Mouse (Mus musculus): Measurements from ENCODE around the gene Pskh1. TPM values are rescaled to one million over a fixed set of nuclear protein-coding genes. Genes with fewer than 3 reads are reported as not detected.

Pskh1 gene
- polyA plus RNA-seq (2016; fragmentation: Nextera tagmentation; extraction: Ambion mirVana), result 18.0 and 18.3 TPM in 2 replicates

DNA sequence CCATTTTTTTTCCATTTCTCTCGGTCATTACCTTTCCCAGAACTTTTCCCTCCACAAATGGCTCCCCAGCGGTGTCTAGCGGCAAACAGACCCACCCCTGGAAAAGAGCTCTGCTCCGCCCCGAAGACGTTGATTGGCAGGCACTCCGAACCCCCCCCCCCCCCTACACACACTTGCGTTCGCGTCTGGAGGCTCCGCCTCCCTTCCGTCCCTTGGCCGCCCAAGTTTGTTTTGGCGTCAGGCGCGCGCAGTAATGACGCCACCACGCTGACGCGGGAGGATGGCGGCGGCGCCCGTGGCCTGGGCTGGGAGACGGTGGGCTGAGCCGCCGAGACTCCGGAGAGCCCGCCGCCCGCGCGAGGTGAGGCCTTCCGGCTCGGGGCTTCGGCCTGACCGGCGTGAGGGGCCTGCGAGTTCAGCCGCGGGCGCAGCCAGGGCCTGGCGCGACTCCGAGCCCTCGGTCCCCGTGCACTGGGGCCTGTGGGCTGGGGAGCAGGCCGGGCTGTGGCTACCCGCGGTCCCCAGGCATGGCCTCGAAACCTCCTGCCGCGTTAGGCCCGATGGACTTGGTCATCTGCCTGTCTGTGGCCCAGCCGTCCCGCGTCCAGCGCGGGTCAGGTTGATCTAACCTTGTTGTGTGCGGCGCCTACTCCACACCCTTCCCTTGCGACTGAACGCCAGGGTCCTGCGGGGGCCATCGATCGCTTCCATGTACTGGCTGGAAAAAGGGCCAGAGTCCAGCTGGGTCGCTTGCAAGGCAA lies at the start of gene Pskh1:
TSS of gene Pskh1 (plus strand) at position 262 of the 761 bp plus-strand sequence.
- Histone ChIP-seq H3K9me3 (no peaks in the 10 kb centered on the region), H3K4me1 (peaks cover 10% of the 10 kb centered on the region), H3K9ac (peak within 1 kb of the TSS; percentile 95), H3K27ac (peak within 1 kb of the TSS; percentile 86), H3K4me2 (peak within 1 kb of the TSS; percentile 91), H3K4me3 (replicated peaks) (peak within 1 kb of the TSS; percentile 92), H3K27me3 (no peaks in the 10 kb centered on the region), H3K36me3 (replicated peaks) (no peaks in the 10 kb centered on the region)
- under 1% methylated on average over 68 of the region's 68 CpGs for WGBS
- ATAC-seq (ENCODE audit: low FRiP score), result peak; percentile 95

DNA sequence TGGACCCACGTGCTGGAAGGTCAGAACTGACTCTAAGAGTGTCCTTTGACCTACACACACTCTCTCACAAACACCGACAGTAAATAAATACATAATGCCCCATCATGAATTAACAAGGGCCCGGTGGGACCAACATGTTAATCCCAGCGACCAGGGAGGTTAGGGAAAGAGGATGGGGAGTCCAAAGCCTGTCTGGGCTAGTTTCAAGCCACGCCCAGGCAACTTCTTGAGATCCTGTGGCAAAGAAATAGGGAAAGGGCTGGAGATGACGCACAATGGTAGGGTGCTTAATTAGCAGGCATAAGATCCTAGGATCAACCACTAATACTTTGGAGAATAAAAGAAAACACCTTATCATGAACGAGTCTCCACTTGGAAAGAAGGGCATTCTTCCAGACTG lies 49.6 kb upstream of the Pskh1 start:
- peaks cover 12% of the 10 kb centered on the region for H3K4me1 ChIP-seq
- H3K4me2 ChIP-seq, result peak overlapping the region; percentile 42

DNA sequence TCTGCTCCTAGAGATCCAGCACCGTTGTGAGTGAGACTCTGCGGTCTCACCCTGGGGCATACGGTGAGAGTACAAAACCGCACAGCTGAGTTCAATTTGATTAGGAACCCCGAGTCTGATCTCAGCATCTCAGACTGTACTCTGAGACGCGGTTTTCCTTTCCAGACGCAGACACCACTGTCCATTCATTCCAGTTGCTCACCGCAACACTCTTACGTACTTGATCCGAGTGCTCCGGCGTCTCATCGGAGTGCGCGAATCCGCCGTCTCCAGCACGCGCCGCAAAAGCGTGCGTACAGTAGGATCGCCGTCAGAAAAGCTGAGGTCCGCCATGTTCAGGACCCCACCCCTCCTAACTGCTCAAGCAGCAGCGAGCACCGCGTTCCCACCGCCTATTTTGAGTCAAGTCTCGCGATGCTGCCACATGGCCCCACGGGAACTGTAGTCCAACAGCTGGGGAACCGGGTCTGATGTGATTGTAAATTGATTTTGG lies 48.5 kb upstream of the Pskh1 start:
- peak overlapping the region; percentile 20; the same call in 1 of the 2 replicates for H3K27ac ChIP-seq
- ATAC-seq (ENCODE audit: low FRiP score), result peak; percentile 83
- WGBS, result under 1% methylated on average over 34 of the region's 34 CpGs

More for the DNA sequence above, 49.6 kb upstream of the Pskh1 start:
- H3K36me3 ChIP-seq (replicated peaks), result peaks cover 37% of the 10 kb centered on the region
- 0 out of 2 replicates have a peak overlapping the region, but pooled peaks have one; percentile 13 for H3K4me3 ChIP-seq (replicated peaks)
- 78% methylated on average over 7 of the region's 7 CpGs for WGBS
- no peak overlapping the region for H3K9ac ChIP-seq
- no peak overlapping the region for H3K27ac ChIP-seq
- no peak for ATAC-seq (ENCODE audit: low FRiP score)
- H3K9me3 ChIP-seq, result no peaks in the 10 kb centered on the region
- no peaks in the 10 kb centered on the region for H3K27me3 ChIP-seq

DNA sequence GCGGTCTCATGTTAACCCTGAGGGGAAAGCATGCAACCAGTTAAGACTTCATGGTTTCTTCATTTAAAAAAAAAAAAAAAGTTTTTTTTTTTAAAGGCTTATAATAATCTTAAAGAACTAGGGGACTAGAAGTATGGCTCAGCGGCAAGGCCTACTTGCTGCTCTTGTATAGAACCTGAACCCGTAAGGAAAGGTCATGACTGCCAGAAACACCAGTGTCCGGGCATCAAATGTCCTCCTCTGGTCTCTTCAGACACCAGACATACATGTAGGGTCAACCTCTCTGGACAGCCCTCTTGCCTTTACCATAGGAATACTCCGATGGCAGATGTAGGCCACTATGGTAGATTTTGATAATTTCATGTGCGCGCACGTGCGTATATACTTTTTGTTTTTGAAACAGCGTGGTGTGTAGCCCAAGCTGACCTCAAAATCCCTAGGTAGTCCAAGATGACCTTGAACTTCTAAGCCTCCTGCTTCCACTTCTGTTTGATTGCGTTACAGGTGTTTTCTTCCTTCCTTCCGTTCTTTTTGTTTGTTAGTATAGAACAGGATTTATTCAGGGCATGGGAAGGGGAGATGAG lies 48.0 kb upstream of the Pskh1 start:
- no peaks in the 10 kb centered on the region for H3K9me3 ChIP-seq
- H3K4me2 ChIP-seq, result peak overlapping the region; percentile 69; the same call in 1 of the 2 replicates
- no peak for ATAC-seq (ENCODE audit: low FRiP score)
- 81% methylated on average over 12 of the region's 12 CpGs for WGBS
- no peak overlapping the region for H3K9ac ChIP-seq
- no peaks in the 10 kb centered on the region for H3K27me3 ChIP-seq
- peaks cover 21% of the 10 kb centered on the region for H3K36me3 ChIP-seq (replicated peaks)
- H3K27ac ChIP-seq, result no peak overlapping the region
- peak overlapping the region; percentile 65; the same call in 1 of the 2 replicates for H3K4me3 ChIP-seq (replicated peaks)
- H3K4me1 ChIP-seq, result peaks cover 28% of the 10 kb centered on the region

More for the DNA sequence above, 48.5 kb upstream of the Pskh1 start:
- H3K36me3 ChIP-seq (replicated peaks), result peaks cover 26% of the 10 kb centered on the region
- H3K4me3 ChIP-seq (replicated peaks), result peak overlapping the region; percentile 65
- no peaks in the 10 kb centered on the region for H3K27me3 ChIP-seq
- no peaks in the 10 kb centered on the region for H3K9me3 ChIP-seq
- H3K4me1 ChIP-seq, result peaks cover 23% of the 10 kb centered on the region
- H3K4me2 ChIP-seq, result peak overlapping the region; percentile 69
- H3K9ac ChIP-seq, result peak overlapping the region; percentile 77

DNA sequence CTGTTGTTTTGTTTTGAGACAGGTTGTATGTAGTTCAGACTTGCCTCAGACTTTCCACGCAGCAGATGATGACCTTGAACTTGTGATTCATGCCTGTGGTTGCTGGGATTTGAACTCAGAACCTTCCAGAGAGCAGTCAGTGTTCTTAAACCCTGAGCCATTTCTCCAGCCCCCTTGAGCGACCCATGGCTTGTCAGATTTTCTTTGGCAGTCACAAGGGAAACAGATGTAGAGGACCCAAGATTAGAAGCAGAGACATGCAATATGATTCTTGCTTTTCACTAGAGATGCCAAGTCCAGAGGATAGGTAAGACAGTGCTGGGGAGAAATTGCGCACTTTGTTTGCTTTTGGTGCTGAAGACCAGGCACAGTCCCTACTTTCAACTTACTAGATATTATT lies 47.1 kb upstream of the Pskh1 start, which contains the start of gene Cenpt:
TSS of gene Cenpt (minus strand) at position 101 of the 400 bp plus-strand sequence.
- 92% methylated on average over 3 of the region's 3 CpGs for WGBS
- ATAC-seq (ENCODE audit: low FRiP score), result no peak
- Histone ChIP-seq H3K36me3 (replicated peaks) (peaks cover 13% of the 10 kb centered on the region), H3K4me3 (replicated peaks) (no peak within 1 kb of the TSS), H3K9me3 (no peaks in the 10 kb centered on the region), H3K27me3 (no peaks in the 10 kb centered on the region), H3K4me1 (peaks cover 38% of the 10 kb centered on the region), H3K9ac (no peak within 1 kb of the TSS), H3K4me2 (no peak within 1 kb of the TSS), H3K27ac (no peak within 1 kb of the TSS)

DNA sequence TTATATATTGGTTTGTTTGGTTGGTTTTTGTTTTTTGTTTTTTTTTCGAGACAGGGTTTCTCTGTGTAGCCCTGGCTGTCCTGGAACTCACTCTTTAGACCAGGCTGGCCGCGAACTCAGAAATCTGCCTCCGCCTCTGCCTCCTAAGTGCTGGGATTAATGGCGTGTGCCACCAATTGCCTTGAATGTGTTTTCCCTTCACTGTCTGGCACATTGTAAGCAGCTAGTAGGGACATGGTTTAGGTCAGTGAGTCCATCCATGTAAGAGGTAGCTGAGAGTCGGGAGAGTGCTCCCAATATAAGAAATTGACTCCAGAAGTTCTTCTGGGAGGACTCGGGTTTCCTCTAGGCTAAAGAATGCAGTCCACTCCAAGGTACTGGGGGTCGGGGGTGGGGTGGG lies 45.9 kb upstream of the Pskh1 start:
- H3K4me1 ChIP-seq, result peaks cover 46% of the 10 kb centered on the region
- no peaks in the 10 kb centered on the region for H3K9me3 ChIP-seq
- H3K4me2 ChIP-seq, result peak overlapping the region; percentile 99
- peak overlapping the region; percentile 80 for H3K4me3 ChIP-seq (replicated peaks)
- peaks cover 8% of the 10 kb centered on the region for H3K36me3 ChIP-seq (replicated peaks)
- no peak overlapping the region for H3K27ac ChIP-seq
- ATAC-seq (ENCODE audit: low FRiP score), result no peak; the same call in 1 of the 2 replicates
- 22% methylated on average over 8 of the region's 8 CpGs for WGBS
- H3K27me3 ChIP-seq, result no peaks in the 10 kb centered on the region
- peak overlapping the region; percentile 90 for H3K9ac ChIP-seq

DNA sequence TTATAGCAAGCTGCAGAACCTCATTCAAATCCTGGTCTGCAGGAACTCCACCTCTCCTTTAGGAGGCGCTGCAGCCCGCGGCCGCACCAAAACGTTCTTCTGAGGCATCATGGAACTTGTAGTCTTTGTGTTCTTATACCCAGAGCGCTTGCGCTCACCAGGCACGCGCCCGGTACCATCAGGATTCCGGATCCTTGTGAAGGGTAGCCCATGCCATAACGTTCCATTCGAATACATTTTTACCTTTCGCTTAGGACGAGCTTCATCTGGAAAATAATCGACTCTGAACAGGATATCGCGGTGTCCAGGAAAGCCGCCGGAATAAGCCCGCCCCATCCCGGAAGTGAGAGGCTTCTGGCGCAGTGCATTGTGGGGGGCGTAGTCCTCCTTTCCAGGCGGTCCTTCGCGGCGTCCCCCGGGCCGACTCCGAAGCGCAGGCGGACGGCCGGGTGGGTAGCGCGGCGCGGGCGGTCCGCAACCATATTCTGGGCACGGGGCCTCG lies 45.5 kb upstream of the Pskh1 start, which contains the start of gene Thap11:
TSS of gene Thap11 (plus strand) at position 418 of the 502 bp plus-strand sequence.
- no peaks in the 10 kb centered on the region for H3K27me3 ChIP-seq
- peak within 1 kb of the TSS; percentile 84 for H3K27ac ChIP-seq
- H3K4me1 ChIP-seq, result peaks cover 50% of the 10 kb centered on the region
- ATAC-seq (ENCODE audit: low FRiP score), result peak; percentile 91
- no peaks in the 10 kb centered on the region for H3K9me3 ChIP-seq
- peak within 1 kb of the TSS; percentile 99 for H3K4me2 ChIP-seq
- H3K9ac ChIP-seq, result peak within 1 kb of the TSS; percentile 90
- under 1% methylated on average over 43 of the region's 43 CpGs for WGBS
- H3K36me3 ChIP-seq (replicated peaks), result peaks cover 6% of the 10 kb centered on the region; the same call in 1 of the 2 replicates
- H3K4me3 ChIP-seq (replicated peaks), result peak within 1 kb of the TSS; percentile 80

DNA sequence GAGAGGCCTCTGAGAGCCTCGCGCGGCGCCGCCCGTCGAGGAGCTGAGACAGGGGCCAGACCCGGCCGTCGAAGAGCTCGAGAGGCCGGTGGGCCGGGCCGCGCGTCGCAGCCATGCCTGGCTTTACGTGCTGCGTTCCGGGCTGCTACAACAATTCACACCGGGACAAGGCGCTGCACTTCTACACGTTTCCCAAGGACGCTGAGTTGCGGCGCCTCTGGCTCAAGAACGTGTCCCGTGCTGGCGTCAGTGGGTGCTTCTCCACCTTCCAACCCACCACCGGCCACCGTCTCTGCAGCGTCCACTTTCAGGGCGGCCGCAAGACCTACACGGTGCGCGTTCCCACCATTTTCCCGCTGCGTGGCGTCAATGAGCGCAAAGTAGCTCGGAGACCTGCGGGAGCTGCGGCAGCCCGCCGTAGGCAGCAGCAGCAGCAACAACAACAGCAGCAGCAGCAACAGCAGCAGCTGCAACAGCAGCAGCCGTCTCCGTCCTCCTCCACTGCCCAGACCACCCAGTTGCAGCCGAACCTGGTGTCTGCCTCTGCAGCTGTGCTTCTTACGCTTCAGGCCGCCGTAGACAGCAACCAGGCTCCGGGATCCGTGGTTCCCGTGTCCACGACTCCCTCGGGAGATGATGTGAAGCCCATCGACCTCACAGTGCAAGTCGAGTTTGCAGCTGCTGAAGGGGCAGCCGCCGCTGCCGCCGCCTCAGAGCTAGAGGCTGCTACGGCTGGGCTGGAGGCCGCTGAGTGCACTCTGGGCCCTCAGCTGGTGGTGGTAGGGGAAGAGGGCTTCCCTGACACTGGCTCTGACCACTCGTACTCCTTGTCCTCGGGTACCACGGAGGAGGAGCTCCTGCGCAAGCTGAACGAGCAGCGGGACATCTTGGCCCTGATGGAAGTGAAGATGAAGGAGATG lies 44.7 kb upstream of the Pskh1 start:
- H3K9me3 ChIP-seq, result no peaks in the 10 kb centered on the region
- H3K27me3 ChIP-seq, result no peaks in the 10 kb centered on the region
- H3K36me3 ChIP-seq (replicated peaks), result peaks cover 6% of the 10 kb centered on the region; the same call in 1 of the 2 replicates
- peak overlapping the region; percentile 84 for H3K27ac ChIP-seq
- peak overlapping the region; percentile 99 for H3K4me2 ChIP-seq
- ATAC-seq (ENCODE audit: low FRiP score), result peak; percentile 13; the same call in 1 of the 2 replicates
- WGBS, result under 1% methylated on average over 71 of the region's 71 CpGs
- peak overlapping the region; percentile 90 for H3K9ac ChIP-seq
- H3K4me1 ChIP-seq, result peaks cover 52% of the 10 kb centered on the region
- H3K4me3 ChIP-seq (replicated peaks), result peak overlapping the region; percentile 80

DNA sequence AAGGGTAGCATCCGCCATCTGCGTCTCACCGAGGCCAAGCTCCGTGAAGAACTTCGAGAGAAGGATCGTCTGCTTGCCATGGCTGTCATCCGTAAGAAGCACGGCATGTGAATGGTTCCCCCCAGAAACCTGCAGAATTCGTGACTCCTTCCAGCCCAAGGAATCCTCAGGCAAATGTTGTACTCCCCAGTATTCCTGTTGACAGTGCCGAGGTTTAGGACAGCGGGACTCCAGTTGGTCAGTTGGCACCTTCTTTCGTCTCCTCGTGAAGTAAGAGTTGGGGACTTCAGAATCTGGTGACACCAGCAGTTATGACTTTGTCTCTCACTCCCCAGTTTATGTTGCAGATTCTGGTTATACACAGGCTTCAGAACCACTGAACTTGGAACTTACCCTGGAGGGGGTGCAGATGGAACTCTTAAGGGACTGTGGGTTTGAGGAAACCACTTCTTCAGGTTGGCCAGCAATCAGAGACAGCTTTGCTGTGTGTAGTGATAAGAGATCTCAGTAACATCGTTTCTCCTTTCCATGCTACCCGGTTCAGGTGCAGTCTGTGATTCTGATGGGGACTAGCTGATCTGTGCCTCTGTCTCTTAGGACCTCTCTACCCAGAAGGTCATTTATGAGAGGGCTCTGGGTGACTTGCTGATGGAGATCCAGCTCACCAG lies 43.9 kb upstream of the Pskh1 start:
- Histone ChIP-seq H3K27ac (peak overlapping the region; percentile 84; the same call in 1 of the 2 replicates), H3K9me3 (no peaks in the 10 kb centered on the region), H3K4me1 (peaks cover 51% of the 10 kb centered on the region), H3K9ac (peak overlapping the region; percentile 90), H3K27me3 (no peaks in the 10 kb centered on the region), H3K36me3 (replicated peaks) (peaks cover 6% of the 10 kb centered on the region; the same call in 1 of the 2 replicates), H3K4me3 (replicated peaks) (peak overlapping the region; percentile 80), H3K4me2 (peak overlapping the region; percentile 99)
- no peak for ATAC-seq (ENCODE audit: low FRiP score)
- 26% methylated on average over 15 of the region's 15 CpGs for WGBS

DNA sequence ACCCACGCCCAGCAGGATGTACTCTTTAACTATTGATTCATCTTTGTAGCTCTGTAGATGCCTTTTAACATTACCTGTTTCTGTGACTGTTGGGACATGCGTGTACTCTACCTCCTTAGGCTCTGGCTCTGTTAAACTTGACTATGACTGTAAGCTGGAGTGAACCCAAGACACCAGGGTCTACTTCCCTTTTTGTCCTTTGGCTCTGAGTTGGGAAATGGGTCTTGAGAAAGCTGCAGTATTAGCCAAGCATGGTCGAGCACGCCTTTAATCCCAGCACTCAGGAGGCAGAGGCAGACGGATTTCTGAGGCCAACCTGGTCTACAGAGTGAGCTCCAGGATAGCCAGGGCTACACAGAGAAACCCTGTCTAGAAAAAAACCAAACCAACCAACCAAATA lies 41.7 kb upstream of the Pskh1 start:
- H3K9ac ChIP-seq, result no peak overlapping the region
- no peaks in the 10 kb centered on the region for H3K9me3 ChIP-seq
- peaks cover 11% of the 10 kb centered on the region; the same call in 1 of the 2 replicates for H3K36me3 ChIP-seq (replicated peaks)
- no peak overlapping the region for H3K4me3 ChIP-seq (replicated peaks)
- no peak for ATAC-seq (ENCODE audit: low FRiP score)
- peaks cover 68% of the 10 kb centered on the region for H3K4me1 ChIP-seq
- H3K27me3 ChIP-seq, result no peaks in the 10 kb centered on the region
- no peak overlapping the region for H3K4me2 ChIP-seq
- WGBS, result 86% methylated on average over 5 of the region's 5 CpGs
- no peak overlapping the region for H3K27ac ChIP-seq

DNA sequence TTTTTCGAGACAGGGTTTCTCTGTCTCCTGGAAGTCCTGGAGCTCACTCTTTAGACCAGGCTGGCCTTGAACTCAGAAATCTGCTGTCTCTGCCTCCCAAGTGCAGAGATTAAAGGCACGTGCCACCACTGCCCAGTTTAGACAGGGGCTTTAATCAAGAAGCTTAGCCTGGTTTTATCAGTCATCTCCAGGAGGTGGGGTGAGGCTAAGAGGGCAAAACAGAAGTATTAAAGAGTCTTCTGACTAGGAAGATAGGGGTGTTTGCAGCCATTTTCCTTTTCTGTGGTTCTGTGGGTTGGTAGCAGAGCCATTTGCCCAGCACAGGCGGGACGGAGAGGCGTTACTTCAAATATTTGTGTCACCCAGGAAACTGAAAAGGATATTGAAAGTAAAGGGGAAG lies 40.9 kb upstream of the Pskh1 start:
- no peak overlapping the region for H3K9ac ChIP-seq
- H3K36me3 ChIP-seq (replicated peaks), result peaks cover 15% of the 10 kb centered on the region; the same call in 1 of the 2 replicates
- H3K9me3 ChIP-seq, result no peaks in the 10 kb centered on the region
- H3K27ac ChIP-seq, result peak overlapping the region; percentile 94; the same call in 1 of the 2 replicates
- H3K4me3 ChIP-seq (replicated peaks), result peak overlapping the region; percentile 96; the same call in 1 of the 2 replicates
- peak overlapping the region; percentile 89; the same call in 1 of the 2 replicates for H3K4me2 ChIP-seq
- no peaks in the 10 kb centered on the region for H3K27me3 ChIP-seq
- no peak for ATAC-seq (ENCODE audit: low FRiP score)
- H3K4me1 ChIP-seq, result peaks cover 74% of the 10 kb centered on the region
- 81% methylated on average over 5 of the region's 5 CpGs for WGBS
